Mouse (Mus musculus): Measurements from ENCODE around the gene Pcbp4. TPM values are rescaled to one million over a fixed set of nuclear protein-coding genes. Genes with fewer than 3 reads are reported as not detected.

The Pcbp4 gene
- polyA plus RNA-seq, 1 experiment from 2014 or later, result 362 TPM

DNA sequence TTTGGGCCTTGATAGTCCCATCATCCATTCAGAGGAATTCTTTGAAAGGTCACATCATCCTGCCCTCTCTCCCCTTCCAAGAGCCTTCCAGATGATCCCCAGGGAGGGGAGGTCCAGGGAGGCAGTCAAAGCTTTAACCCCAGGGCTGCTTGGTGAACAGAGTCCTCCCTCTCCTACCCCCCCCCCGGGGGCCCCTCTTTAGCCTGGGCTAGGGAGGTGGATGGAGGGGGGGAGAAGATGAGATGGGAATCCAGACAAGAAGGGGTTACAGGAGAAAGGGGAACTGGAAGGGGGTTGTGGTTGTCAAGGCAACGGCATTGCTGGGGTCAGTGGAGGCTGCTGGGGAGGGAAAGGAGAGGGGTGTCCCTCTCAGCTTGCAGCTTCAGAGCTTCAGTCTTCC is 32.5 kb upstream of the Pcbp4 start:
- Histone ChIP-seq H3K36me3 (no peaks in the 10 kb centered on the region), H3K4me1 (peaks cover 27% of the 10 kb centered on the region), H3K27ac (no peak overlapping the region), H3K4me3 (no peak overlapping the region), H3K9me3 (no peaks in the 10 kb centered on the region), H3K4me2 (replicated peaks) (peak overlapping the region; percentile 36), H3K27me3 (replicated peaks) (peaks cover 2% of the 10 kb centered on the region; the same call in 1 of the 2 replicates), H3K9ac (0 out of 2 replicates have a peak overlapping the region, but pooled peaks have one; percentile 4)
- 0% methylated on average over 2 of the region's 2 CpGs for WGBS
- no peak for ATAC-seq (ENCODE audit: low FRiP score, low read depth)

DNA sequence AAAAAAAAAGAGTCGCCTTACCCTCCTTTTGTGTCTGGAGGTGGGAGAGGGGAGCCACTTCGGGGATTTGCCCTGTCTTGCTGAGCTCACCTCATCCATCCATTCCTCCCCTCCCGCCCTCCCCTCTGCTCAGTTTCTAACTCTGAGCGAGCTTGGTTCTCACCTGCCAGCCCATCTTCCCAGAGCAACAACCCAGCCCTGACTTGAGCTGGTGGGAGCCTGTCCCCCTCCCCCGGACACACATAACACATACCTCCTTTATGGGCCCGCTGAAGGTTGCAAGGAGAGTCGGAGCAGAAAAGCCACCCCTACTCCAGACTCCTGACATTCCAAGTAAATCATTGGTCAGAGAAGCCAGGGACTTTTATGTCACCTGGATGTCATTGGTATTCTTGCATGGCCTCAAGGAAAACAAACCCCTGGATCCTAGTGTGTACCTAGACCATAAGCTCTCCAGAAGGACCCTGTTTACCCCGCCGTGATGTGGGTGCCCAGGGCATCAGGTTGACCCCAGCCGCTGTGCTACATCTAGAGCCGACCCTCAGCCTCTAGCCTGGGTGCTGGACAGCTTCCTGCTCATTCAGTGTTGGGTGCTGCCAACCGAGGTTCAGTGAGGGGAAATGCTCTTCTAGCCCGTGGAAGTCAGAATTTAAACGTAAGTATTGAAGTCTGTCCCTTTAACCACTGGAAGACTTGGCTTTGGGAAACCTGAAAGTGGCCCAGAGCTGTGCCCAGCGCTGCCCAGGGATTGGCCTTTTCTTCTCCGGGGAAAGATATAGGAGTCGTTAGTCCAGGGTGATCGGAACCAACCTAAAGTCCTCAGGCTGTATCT is 31.8 kb upstream of the Pcbp4 start:
- H3K27ac ChIP-seq, result no peak overlapping the region
- H3K4me1 ChIP-seq, result peaks cover 27% of the 10 kb centered on the region
- no peak overlapping the region for H3K4me3 ChIP-seq
- 8% methylated on average over 18 of the region's 18 CpGs for WGBS
- H3K4me2 ChIP-seq (replicated peaks), result peak overlapping the region; percentile 36
- ATAC-seq (ENCODE audit: low FRiP score, low read depth), result peak; percentile 41; the same call in 1 of the 2 replicates
- H3K9me3 ChIP-seq, result no peaks in the 10 kb centered on the region
- no peaks in the 10 kb centered on the region for H3K36me3 ChIP-seq
- H3K27me3 ChIP-seq (replicated peaks), result peaks cover 2% of the 10 kb centered on the region; the same call in 1 of the 2 replicates
- H3K9ac ChIP-seq, result no peak overlapping the region

DNA sequence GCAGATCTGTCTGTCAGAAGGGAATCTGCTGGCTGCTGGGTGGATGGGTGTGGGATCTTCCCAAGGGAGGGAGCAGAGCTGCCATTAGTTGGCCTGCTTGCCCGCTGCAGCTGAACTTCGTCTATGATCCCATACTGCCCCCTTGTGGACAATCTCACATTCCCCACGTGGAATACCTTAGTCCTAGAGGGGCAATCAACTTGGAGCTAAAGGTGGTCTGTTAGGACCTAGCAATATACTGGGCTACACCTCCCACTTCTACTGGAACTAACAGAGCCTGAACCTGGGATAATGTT is 31.3 kb upstream of the Pcbp4 start:
- H3K4me3 ChIP-seq, result no peak overlapping the region
- H3K27me3 ChIP-seq (replicated peaks), result peaks cover 2% of the 10 kb centered on the region; the same call in 1 of the 2 replicates
- no peak overlapping the region for H3K27ac ChIP-seq
- ATAC-seq (ENCODE audit: low FRiP score, low read depth), result peak; percentile 75
- peak overlapping the region; percentile 36 for H3K4me2 ChIP-seq (replicated peaks)
- no peaks in the 10 kb centered on the region for H3K9me3 ChIP-seq
- H3K4me1 ChIP-seq, result peaks cover 27% of the 10 kb centered on the region
- no peak overlapping the region for H3K9ac ChIP-seq
- 0% methylated on average over 3 of the region's 3 CpGs for WGBS
- no peaks in the 10 kb centered on the region for H3K36me3 ChIP-seq

GRCm38 (mm10) chr9:106428719-106429220 is 24.3 kb upstream of the Pcbp4 start:
- peak overlapping the region; percentile 93 for H3K27ac ChIP-seq
- peak overlapping the region; percentile 52 for H3K9ac ChIP-seq
- H3K4me2 ChIP-seq (replicated peaks), result peak overlapping the region; percentile 77
- ATAC-seq (ENCODE audit: low FRiP score, low read depth), result peak; percentile 59
- H3K36me3 ChIP-seq, result peaks cover 31% of the 10 kb centered on the region
- no peaks in the 10 kb centered on the region for H3K9me3 ChIP-seq
- H3K4me1 ChIP-seq, result peaks cover 8% of the 10 kb centered on the region
- no peaks in the 10 kb centered on the region for H3K27me3 ChIP-seq (replicated peaks)
- 16% methylated on average over 11 of the region's 11 CpGs for WGBS
- H3K4me3 ChIP-seq, result peak overlapping the region; percentile 73

DNA sequence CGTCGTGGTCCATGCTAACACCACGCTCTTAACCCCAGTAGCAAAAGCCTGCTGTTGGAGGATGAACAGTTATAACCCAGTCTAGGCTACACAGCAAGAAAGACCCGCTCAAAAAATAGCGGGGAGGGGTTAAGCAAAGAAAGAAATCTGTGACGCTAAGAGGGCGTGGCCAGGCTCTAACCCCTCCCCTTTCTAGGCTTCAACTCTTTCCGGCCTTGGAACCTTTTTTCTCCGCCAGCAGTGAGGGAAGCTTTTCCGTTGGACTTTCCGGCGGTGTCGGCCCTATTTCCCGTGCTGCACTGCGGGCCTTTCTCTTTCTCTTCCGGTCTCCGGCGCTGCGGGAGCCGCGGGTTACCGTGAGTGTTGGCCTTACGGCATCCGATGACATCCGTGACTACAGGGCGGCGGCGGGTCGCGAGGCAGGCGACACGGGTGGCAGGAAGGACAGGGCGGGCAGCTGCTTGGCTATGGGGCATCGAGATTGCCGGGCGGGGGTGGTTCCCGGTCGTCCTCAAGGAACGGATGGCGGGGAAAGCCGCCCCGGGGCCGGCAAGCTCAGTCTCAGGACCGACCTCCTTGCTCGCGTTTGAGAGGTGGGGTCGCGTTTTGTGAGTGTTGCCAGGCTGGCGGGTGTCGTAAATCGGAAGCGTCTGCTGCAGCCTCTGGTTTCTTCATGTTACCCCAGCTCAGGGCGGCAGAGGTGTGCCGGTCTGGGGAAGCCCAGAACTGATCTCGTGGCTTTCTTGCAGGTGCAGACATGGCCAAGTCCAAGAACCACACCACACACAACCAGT is 23.7 kb upstream of the Pcbp4 start, which contains the start of gene Rpl29:
Gene Rpl29, plus strand, starts transcription at position 234 of the 794 bp plus-strand sequence.
- H3K27ac ChIP-seq, result peak within 1 kb of the TSS; percentile 93
- peak; percentile 92 for ATAC-seq (ENCODE audit: low FRiP score, low read depth)
- peak within 1 kb of the TSS; percentile 73 for H3K4me3 ChIP-seq
- peak within 1 kb of the TSS; percentile 77 for H3K4me2 ChIP-seq (replicated peaks)
- WGBS, result under 1% methylated on average over 55 of the region's 55 CpGs
- peaks cover 37% of the 10 kb centered on the region for H3K36me3 ChIP-seq
- no peaks in the 10 kb centered on the region for H3K9me3 ChIP-seq
- H3K4me1 ChIP-seq, result peaks cover 8% of the 10 kb centered on the region
- H3K9ac ChIP-seq, result peak within 1 kb of the TSS; percentile 91
- no peaks in the 10 kb centered on the region for H3K27me3 ChIP-seq (replicated peaks)

DNA sequence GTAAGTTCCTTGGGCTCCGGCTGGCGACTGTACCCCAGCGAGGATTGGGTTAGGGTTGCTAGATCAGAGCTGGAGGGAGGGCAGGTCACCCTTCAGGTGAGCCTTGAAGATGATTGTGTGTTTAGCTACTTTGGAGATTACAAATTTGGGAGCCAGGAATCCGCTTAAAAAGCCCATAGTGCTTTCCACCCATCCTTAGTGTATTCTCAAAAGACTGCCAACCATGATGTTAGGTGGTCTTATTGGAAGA is 23.2 kb upstream of the Pcbp4 start:
- peak overlapping the region; percentile 91 for H3K9ac ChIP-seq
- WGBS, result 2% methylated on average over 4 of the region's 4 CpGs
- H3K36me3 ChIP-seq, result peaks cover 38% of the 10 kb centered on the region
- peak overlapping the region; percentile 77 for H3K4me2 ChIP-seq (replicated peaks)
- no peaks in the 10 kb centered on the region for H3K27me3 ChIP-seq (replicated peaks)
- ATAC-seq (ENCODE audit: low FRiP score, low read depth), result no peak
- peak overlapping the region; percentile 44; the same call in 1 of the 2 replicates for H3K27ac ChIP-seq
- no peaks in the 10 kb centered on the region for H3K9me3 ChIP-seq
- peaks cover 8% of the 10 kb centered on the region for H3K4me1 ChIP-seq
- peak overlapping the region; percentile 73 for H3K4me3 ChIP-seq

DNA sequence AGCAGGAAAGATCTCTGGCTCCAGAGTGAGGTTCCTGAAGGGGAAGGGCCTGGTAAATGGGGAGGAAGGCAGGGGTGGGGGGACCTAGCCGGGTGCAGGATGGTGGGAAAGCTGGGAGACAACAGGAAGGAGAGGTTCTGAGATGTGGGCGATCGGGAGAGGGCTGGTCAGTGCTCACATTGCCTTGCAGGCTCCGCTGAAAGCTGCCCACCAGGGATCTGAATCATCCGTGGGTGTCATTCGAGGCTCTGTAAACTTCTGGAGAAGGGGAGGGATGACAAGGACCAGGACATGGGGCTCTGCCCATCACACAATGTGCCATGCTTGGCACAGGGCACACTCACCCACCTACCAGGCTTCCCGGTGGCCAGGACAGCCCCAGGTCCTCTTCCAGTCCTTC is 19.7 kb upstream of the Pcbp4 start:
- ATAC-seq (ENCODE audit: low FRiP score, low read depth), result no peak
- Histone ChIP-seq H3K36me3 (peaks cover 38% of the 10 kb centered on the region), H3K9me3 (no peaks in the 10 kb centered on the region), H3K27ac (no peak overlapping the region), H3K4me1 (peaks cover 22% of the 10 kb centered on the region), H3K4me3 (no peak overlapping the region), H3K4me2 (replicated peaks) (no peak overlapping the region), H3K9ac (no peak overlapping the region), H3K27me3 (replicated peaks) (no peaks in the 10 kb centered on the region)
- 79% methylated on average over 7 of the region's 7 CpGs for WGBS

GRCm38 (mm10) chr9:106436566-106436965 is 16.5 kb upstream of the Pcbp4 start:
- H3K9ac ChIP-seq, result no peak overlapping the region
- H3K4me1 ChIP-seq, result peaks cover 20% of the 10 kb centered on the region
- no peaks in the 10 kb centered on the region for H3K27me3 ChIP-seq (replicated peaks)

DNA sequence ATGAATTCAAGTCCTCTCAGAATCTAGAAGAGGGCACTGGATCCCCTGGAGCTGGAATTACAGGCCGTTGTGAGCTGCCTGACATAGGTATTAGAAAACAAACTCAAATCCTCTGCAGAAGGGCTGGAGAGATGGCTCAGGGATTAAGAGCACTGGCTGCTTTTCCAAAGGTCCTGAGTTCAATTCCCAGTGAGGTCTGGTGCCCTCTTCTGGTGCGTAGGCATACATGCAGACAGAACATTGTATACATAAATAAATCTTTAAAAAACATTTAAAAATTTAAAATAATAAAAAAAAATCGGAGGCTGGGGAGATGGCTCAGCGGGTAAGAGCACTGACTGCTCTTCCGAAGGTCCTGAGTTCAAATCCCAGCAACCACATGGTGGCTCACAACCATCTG is 10.4 kb upstream of the Pcbp4 start:
- Histone ChIP-seq H3K4me1 (peaks cover 21% of the 10 kb centered on the region), H3K36me3 (no peaks in the 10 kb centered on the region), H3K4me3 (no peak overlapping the region), H3K9me3 (no peaks in the 10 kb centered on the region), H3K4me2 (replicated peaks) (no peak overlapping the region), H3K27ac (no peak overlapping the region), H3K9ac (no peak overlapping the region), H3K27me3 (replicated peaks) (no peaks in the 10 kb centered on the region)
- 84% methylated on average over 5 of the region's 5 CpGs for WGBS
- no peak for ATAC-seq (ENCODE audit: low FRiP score, low read depth)

More at GRCm38 (mm10) chr9:106436566-106436965, 16.5 kb upstream of the Pcbp4 start:
- Histone ChIP-seq H3K4me2 (replicated peaks) (peak overlapping the region; percentile 84; the same call in 1 of the 2 replicates), H3K36me3 (peaks cover 30% of the 10 kb centered on the region), H3K27ac (no peak overlapping the region), H3K4me3 (no peak overlapping the region), H3K9me3 (no peaks in the 10 kb centered on the region)
- WGBS, result 87% methylated on average over 9 of the region's 9 CpGs
- no peak for ATAC-seq (ENCODE audit: low FRiP score, low read depth)

DNA sequence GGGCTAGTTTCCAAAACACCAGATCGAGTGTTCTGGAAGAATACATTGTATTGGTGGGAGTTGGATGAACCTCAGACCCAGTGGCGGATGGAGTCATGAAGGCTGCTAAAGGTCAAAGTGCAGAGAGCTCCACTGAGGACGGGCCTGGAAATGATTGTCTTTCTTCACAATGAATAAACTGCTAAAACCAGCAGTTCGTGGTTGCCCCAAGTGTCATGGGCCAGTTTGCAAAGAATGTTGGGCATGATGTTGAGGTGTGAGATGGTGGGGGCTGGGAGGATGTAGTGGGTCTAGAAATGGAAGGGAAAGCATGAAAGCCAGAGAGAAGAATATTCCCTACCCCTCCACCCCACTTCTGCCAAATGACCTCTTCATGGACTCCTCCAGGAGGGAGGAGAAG is 8.3 kb upstream of the Pcbp4 start:
- peaks cover 21% of the 10 kb centered on the region for H3K4me1 ChIP-seq

DNA sequence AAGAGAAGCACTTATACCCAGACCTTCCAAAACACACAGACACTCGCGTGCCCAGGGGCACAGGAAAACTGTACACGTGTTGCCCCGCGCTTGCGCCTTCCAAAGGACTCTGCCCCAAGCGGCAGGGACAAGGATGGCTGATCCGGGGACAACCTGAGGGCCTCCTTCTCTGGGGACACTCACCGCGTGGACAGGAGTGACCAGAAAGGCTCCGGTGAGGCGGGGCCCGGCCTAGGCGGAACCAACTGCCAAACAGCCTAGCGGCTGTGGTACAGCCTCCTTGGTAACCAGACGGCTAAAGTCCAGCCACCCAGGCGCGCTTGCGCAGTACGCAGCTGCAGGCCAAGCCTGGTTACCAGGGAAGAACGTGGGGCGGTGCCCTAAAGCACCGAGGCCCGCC is 5.7 kb upstream of the Pcbp4 start, which contains the start of the genes Abhd14b and Abhd14a:
Gene Abhd14b, plus strand, starts transcription at position 112 of the 400 bp plus-strand sequence.
Gene Abhd14a, minus strand, starts transcription at position 331 of the 400 bp plus-strand sequence.
- no peak within 1 kb of the TSS for H3K27ac ChIP-seq
- WGBS, result under 1% methylated on average over 24 of the region's 24 CpGs
- H3K4me3 ChIP-seq, result peak within 1 kb of the TSS; percentile 47
- no peaks in the 10 kb centered on the region for H3K27me3 ChIP-seq (replicated peaks)
- no peaks in the 10 kb centered on the region for H3K36me3 ChIP-seq
- peak within 1 kb of the TSS; percentile 79 for H3K4me2 ChIP-seq (replicated peaks)
- H3K9ac ChIP-seq, result peak within 1 kb of the TSS; percentile 60
- peaks cover 39% of the 10 kb centered on the region for H3K4me1 ChIP-seq
- ATAC-seq (ENCODE audit: low FRiP score, low read depth), result peak; percentile 79
- H3K9me3 ChIP-seq, result no peaks in the 10 kb centered on the region

More for the DNA sequence above, 8.3 kb upstream of the Pcbp4 start:
- WGBS, result 77% methylated on average over 4 of the region's 4 CpGs
- Histone ChIP-seq H3K4me3 (no peak overlapping the region), H3K36me3 (no peaks in the 10 kb centered on the region), H3K4me2 (replicated peaks) (no peak overlapping the region), H3K27me3 (replicated peaks) (no peaks in the 10 kb centered on the region), H3K9me3 (no peaks in the 10 kb centered on the region), H3K9ac (no peak overlapping the region), H3K27ac (no peak overlapping the region)
- ATAC-seq (ENCODE audit: low FRiP score, low read depth), result no peak

DNA sequence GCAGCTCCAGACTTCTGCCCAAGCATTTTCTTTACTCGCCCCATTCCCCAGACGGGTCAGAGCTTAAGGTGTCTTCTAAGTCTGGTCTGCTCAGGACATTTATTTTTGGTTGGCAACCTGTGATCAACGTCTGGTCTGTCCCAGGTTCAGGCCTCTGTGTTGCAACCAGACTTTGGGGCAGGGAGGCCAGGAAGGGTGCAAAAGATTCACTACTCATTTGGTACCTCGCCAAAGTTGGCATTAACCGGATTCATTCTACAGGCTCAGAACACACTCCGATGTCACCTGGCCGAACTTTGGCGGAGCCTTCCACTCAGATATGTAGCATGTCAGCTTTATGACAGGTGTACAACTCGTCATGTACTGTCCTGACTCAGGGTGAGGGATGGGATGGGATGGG is 5.1 kb upstream of the Pcbp4 start:
- Histone ChIP-seq H3K4me2 (replicated peaks) (peak overlapping the region; percentile 79), H3K4me1 (peaks cover 45% of the 10 kb centered on the region), H3K9ac (no peak overlapping the region), H3K27me3 (replicated peaks) (no peaks in the 10 kb centered on the region), H3K9me3 (no peaks in the 10 kb centered on the region), H3K4me3 (no peak overlapping the region; the same call in 1 of the 2 replicates), H3K36me3 (no peaks in the 10 kb centered on the region), H3K27ac (no peak overlapping the region)
- 41% methylated on average over 9 of the region's 9 CpGs for WGBS
- peak; percentile 22; the same call in 1 of the 2 replicates for ATAC-seq (ENCODE audit: low FRiP score, low read depth)
